Mouse (Mus musculus) testis, adult 2 months (tissue): ENCODE results near the gene Plxdc1.

Experiments used
- CTCF ChIP-seq: fragments of 200-500 bp; IDR thresholded peaks from 2 replicates; pipeline ENCODE4 v1.5.1; 2012; ENCODE audit warnings: low read depth, mild to moderate bottlenecking, inconsistent platforms, low read length, moderate library complexity; ENCODE audit not compliant: control insufficient read depth, insufficient read depth, insufficient replicate concordance
- POLR2A ChIP-seq: fragments of 200-500 bp; IDR thresholded peaks from 2 replicates; pipeline ENCODE4 v1.6.1; 2012; ENCODE audit warnings: low read depth, mild to moderate bottlenecking, inconsistent platforms, low read length, moderate library complexity; ENCODE audit not compliant: control insufficient read depth

DNA sequence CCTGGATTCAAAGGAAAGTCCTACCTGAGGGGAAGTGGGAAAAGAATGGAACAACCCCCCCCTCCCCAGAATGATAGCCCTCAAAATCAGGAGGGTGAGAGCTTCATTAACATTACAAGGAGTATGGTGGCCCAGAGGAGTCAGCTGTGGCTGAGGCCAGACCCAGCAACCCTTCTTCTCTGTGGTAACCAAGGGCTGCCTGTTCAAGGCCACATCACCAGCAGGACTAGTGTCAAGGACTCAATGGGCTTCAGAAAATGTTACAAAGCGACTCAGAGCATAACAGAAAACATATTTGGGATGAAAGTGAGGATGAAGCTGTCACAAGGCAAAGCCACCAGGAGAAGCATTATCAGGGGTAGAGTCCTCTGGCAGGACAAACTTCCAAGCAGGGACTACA is 52.7 kb downstream of the Plxdc1 start:
- no peak for TF ChIP-seq CTCF
- no peak for TF ChIP-seq POLR2A
